Mouse (Mus musculus) retina, postnatal 7 days (tissue): ENCODE data around the gene Gm12248.

ENCODE experiments used
- DNase-seq: peaks from one replicate; pipeline ENCODE4 v3.0.0-alpha.2; 2012; ENCODE audit warnings: low read depth, low spot score

Gene Gm12248

DNA sequence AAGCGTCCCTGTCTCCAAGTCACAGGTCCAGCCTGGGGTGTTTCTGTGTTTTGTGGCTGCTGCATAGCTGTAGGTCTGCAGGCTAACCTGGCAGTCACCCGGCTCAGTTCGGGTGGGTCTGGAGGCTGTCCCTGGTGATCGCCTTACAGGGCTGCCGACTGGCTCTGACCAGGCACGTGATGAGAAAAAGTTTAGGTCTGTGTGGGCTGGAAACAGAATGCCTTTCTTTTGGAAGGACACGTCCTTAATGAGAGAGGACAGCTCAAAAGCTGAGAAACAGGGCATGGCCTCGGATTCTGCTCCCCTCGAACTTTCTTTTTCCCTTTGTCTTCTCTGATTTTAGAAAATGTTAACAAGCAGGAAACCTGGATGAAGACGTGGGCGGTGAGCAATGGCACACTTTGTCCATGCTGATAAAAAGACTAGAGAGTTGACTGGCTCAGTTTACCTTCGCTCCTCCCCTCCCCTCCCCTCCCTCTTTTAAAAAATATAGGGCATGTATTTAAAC lies at the start of gene Gm12248:
Gm12248 (minus strand) TSS at position 114 of the 508 bp plus-strand sequence.
- DNase-seq: no peak

GRCm38 (mm10) chr11:58139466-58139865 lies 46.5 kb upstream of the Gm12248 start:
- no peak for DNase-seq

DNA sequence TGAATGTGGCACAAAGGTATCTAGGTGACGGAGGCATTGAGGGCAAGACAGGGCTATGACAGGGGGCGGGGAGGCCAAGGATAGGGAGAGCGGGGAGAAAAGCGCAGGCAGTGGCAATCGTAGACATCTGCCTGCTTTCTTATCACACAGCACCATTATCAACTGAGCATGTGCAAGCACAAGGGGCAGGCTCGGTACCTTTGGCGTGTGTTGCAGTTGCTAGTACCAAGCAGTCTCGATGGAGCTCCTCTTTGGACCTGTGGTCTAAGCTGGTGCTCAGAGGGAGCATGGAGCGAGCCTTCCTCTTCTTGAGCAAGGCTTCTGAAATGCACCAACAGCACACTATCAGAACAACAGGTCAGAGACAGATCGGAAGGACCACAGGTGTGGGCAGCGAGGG lies 45.9 kb upstream of the Gm12248 start:
- no peak for DNase-seq

GRCm38 (mm10) chr11:58136677-58137076 lies 43.7 kb upstream of the Gm12248 start:
- no peak for DNase-seq

DNA sequence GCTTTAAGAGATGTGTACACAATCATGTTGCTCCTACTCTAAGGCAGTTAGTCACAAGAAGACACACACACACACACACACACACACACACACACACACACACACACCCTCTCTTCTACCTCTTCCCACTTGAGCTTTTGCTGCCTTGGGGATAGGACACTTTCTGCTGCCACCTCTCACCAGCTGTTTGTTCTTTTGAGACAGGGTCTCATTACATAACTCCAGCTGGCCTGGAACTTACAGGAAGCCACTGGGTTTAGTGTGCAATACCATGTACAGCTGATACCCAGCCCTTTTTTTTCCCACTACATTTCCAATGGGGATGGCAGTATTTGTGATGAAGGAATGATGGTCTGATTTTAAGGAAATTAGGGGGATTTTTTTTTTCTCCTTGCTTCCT lies 42.4 kb upstream of the Gm12248 start:
- DNase-seq: no peak

DNA sequence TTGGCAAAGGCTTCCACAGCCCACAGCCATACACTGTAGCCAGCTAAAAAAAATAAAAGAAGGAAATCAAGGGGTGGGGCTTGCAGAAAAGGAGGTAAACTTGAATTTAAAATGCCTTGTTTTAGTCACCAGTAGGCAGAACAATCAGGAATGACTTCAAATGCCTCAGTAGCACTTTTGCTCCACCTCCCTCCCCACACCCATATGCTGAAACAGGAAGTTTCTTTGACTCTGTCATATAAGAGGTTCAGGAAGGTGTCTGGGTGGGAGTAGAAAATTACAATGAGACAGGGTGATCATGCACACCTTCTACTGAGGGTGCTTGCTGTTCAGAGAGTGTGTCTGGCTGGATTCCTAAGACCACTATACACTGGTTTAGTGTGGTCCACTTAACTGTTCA lies 41.9 kb upstream of the Gm12248 start:
- no peak for DNase-seq

- no peak for DNase-seq
Measured at GRCm38 (mm10) chr11:58132026-58132425, 39.1 kb upstream of the Gm12248 start.

DNA sequence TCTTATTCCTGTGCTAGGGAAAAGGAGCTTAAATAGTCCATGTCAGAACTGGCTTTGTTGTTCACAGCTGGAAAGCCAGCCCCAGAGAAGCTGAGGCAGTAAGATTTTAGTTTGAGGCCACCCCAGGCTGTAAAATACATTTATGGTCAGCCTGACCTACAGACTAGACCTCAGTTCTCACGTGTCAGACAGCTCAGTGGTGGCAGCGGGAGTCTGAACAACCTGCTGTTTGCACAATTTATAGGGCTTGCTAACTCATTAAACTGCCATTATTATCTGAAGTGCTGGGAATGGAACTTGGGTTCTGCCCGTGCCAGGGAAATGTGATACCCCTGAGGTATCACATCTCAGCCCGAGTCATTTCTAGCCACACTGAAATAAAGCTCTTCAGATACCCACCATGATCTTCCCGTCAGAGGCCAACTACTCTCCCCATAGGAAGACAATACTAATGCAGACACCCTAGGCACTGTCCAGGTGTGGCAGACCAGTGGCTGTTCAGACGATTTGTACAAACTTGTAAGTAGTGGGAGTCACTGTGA lies 36.4 kb upstream of the Gm12248 start:
- no peak for DNase-seq

GRCm38 (mm10) chr11:58127544-58127943 lies 34.6 kb upstream of the Gm12248 start:
- DNase-seq: no peak

DNA sequence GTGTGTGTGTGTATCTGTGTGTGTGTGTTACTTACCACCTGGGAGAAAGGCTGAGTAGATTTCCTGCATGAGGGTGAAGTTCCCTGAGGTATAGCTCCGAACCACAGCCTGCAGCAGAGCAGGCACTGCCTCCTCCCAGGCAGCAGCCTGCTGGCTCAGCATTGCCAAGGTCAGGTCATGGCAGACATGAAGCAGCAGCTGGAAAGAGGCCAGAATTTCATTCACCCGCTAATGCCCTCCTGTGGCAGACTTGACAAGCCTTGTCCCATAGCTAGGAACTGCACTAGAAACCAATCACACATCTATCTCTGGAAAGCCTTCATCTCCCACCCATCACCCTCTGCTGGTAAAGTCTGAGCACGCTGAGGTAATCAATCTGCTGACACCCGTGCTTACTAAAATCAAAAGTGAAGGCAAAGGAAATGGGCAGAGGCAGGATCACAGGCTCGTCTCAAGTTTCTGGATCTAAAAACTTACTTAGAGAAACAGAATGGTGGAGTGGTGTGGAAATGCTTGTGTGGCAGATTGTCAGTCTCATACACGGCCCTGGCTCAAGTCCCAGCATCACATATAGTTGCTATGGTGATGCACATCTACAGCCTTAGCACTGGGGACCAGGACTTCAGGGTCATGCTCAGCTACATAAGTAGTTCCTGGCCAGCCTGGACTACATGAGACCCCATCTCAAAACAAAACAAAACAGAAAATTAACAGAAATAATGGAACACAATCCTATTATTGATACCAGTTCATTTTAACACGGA lies 33.6 kb upstream of the Gm12248 start:
- peak; percentile 49 for DNase-seq

GRCm38 (mm10) chr11:58125021-58125420 lies 32.1 kb upstream of the Gm12248 start:
- DNase-seq: no peak

DNA sequence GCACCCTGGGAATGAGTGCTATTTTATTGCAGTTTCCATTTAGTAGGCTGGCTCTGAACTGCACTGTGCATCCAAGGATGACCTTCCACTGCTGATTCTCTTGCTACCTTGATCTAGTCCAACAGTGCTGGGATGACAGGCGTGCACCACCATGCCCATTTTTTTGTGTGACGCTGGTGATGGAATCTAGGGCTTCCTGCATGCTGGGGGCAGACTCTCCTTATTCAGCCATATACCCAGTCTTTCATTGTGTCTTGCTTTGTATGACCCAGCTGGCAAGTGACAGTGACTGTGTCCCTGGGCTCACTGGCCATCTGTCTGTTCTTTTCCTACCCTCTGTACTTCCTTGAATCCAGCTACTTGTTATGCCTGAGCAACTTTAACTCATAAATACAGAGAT lies 30.8 kb upstream of the Gm12248 start:
- no peak for DNase-seq

- no peak for DNase-seq
Measured at GRCm38 (mm10) chr11:58121351-58121750, 28.4 kb upstream of the Gm12248 start.

GRCm38 (mm10) chr11:58120655-58121054 lies 27.7 kb upstream of the Gm12248 start:
- no peak for DNase-seq

DNA sequence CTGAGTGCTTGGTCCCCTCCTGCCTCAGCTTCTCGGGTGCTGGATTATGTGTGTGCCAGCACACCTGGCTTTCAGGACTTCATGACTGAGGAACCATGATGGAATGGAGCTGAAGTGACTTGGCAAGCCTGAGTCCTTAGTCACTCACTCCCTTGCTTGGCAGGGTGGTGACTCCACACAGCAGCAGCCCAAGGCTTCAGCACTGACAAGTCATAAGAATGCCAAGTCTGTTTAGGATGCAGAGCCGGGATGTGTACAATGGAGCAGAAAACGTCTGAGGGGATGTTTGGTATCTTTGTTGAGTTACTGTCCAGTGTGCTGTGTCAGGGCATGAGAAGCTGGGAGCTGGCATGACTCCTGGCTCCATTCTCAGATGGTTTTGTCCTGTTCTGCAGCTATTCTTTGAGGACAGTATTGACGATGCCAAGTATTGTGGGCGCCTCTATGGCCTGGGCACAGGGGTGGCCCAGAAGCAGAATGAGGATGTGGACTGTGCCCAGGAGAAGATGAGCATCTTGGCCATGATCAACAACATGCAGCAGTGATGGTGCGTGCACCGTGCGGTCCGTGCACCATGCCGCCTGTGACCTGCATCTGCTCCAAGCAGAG lies 24.2 kb upstream of the Gm12248 start:
- no peak for DNase-seq

- DNase-seq: no peak
Measured at GRCm38 (mm10) chr11:58116560-58116959, 23.6 kb upstream of the Gm12248 start.

- DNase-seq: no peak
Measured at GRCm38 (mm10) chr11:58107664-58108337, 14.9 kb upstream of the Gm12248 start.

DNA sequence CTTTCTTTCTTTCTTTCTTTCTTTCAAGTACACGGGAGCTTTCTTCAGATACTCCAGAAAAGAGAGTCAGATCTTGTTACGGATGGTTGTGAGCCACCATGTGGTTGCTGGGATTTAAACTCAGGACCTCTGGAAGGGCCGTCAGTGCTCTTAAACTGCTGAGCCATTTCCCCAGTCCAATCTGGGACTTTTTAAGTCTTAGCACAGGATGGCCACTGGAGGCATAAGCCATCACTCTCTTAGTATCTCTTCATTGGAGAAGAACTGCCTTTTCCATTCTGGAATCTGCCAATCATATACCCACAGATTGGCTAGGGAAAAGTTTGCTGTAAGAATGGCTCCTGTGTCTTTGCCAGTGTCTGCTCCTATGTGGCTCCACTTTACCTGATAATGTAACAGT lies 14.1 kb upstream of the Gm12248 start:
- DNase-seq: no peak

DNA sequence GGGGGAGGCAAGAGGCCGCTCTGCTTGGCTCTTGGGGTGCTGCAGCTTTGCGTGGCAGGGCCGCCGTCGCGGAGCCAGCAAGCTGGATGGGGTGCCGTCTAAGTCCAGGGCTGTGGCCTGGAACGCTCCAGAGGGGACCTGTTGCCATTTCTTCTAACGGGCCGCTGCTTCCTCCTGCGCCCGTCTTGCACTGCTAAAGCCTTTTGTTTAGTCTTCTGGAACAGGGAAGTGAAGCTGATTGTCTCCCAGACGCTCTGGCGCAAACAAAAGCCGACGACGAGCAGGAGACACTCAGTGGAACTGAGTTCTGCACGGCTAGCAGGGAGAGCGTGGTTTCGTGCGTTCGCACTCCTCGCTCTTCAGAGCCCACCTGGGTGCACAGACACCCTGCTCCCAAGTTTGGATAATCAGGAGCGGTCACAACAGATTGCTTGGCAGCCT lies 11.4 kb upstream of the Gm12248 start:
- no peak for DNase-seq

DNA sequence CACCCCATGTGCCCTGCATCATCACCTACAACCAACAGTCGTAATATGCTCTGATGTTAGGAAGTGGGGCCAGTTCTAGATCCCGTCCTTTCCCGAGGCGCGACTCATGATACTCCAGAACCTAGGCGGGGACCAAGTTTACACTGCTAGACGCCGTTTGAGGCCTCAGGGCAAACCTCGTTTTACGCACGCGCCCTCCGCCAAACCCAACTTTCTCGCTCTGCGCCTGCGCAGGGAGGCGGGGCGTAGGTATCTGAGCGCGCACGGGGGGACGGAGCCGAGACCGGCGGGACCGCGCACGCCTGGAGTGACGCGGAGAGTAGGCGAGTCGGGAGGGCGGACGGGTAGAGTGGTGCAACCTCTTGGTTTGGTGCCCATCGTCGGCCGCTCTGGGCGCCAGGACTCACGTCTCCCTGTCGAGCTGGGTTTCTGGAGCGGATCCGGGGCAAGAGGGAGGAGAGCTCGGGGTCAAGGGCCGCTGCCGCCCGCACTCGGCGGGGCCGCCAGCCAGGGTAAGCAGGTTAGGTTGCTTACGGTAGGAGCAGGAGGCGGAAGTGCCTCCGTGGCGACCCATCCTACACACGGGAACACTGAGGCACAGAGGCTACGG lies 10.9 kb upstream of the Gm12248 start, which contains the start of gene Cnot8:
Cnot8 (plus strand) TSS at position 457 of the 610 bp plus-strand sequence.
- DNase-seq: peak; percentile 98

- no peak for DNase-seq
Measured at GRCm38 (mm10) chr11:58103344-58103653, 10.4 kb upstream of the Gm12248 start.
